Mouse (Mus musculus) ovary, postnatal 10 days (tissue): ENCODE data around the gene Kcnn3.

ENCODE experiments used
- DNase-seq: peaks from one replicate; pipeline ENCODE4 v3.0.0; 2022; ENCODE audit warnings: low spot score

Kcnn3 gene

GRCm38 (mm10) chr3:89565371-89565770, 45.4 kb downstream of the Kcnn3 start:
- DNase-seq, result no peak

GRCm38 (mm10) chr3:89569058-89569457, 49.1 kb downstream of the Kcnn3 start:
- no peak for DNase-seq

- no peak for DNase-seq
These were observed 49.9 kb downstream of the Kcnn3 start for GRCm38 (mm10) chr3:89569707-89570324.

- no peak for DNase-seq
These were observed 50.4 kb downstream of the Kcnn3 start for GRCm38 (mm10) chr3:89570362-89570761.

- no peak for DNase-seq
These were observed 54.3 kb downstream of the Kcnn3 start for GRCm38 (mm10) chr3:89574260-89574659.

GRCm38 (mm10) chr3:89576381-89576780, 56.4 kb downstream of the Kcnn3 start:
- DNase-seq, result no peak

- no peak for DNase-seq
These were observed 57.2 kb downstream of the Kcnn3 start for GRCm38 (mm10) chr3:89577154-89577553.

- no peak for DNase-seq
These were observed 58.1 kb downstream of the Kcnn3 start for GRCm38 (mm10) chr3:89578083-89578482.

GRCm38 (mm10) chr3:89578803-89579202, 58.8 kb downstream of the Kcnn3 start:
- DNase-seq, result no peak

- no peak for DNase-seq
These were observed 64.3 kb downstream of the Kcnn3 start for GRCm38 (mm10) chr3:89584254-89584653.

GRCm38 (mm10) chr3:89588436-89588835, 68.5 kb downstream of the Kcnn3 start:
- no peak for DNase-seq

GRCm38 (mm10) chr3:89589321-89589720, 69.4 kb downstream of the Kcnn3 start:
- no peak for DNase-seq

GRCm38 (mm10) chr3:89590386-89590785, 70.4 kb downstream of the Kcnn3 start:
- DNase-seq, result no peak

- DNase-seq, result no peak
These were observed 71.5 kb downstream of the Kcnn3 start for GRCm38 (mm10) chr3:89591461-89591860.

GRCm38 (mm10) chr3:89592809-89593208, 72.8 kb downstream of the Kcnn3 start:
- no peak for DNase-seq

- no peak for DNase-seq
These were observed 73.6 kb downstream of the Kcnn3 start for GRCm38 (mm10) chr3:89593524-89593923.

GRCm38 (mm10) chr3:89598361-89598760, 78.4 kb downstream of the Kcnn3 start:
- no peak for DNase-seq

- DNase-seq, result no peak
These were observed 79.0 kb downstream of the Kcnn3 start for GRCm38 (mm10) chr3:89598967-89599366.

- DNase-seq, result no peak
These were observed 81.1 kb downstream of the Kcnn3 start for GRCm38 (mm10) chr3:89601060-89601459.

GRCm38 (mm10) chr3:89603300-89603699, 83.3 kb downstream of the Kcnn3 start:
- DNase-seq, result no peak

GRCm38 (mm10) chr3:89605235-89605634, 85.3 kb downstream of the Kcnn3 start:
- no peak for DNase-seq

- DNase-seq, result no peak
These were observed 87.4 kb downstream of the Kcnn3 start for GRCm38 (mm10) chr3:89607327-89607726.

- DNase-seq, result no peak
These were observed 92.1 kb downstream of the Kcnn3 start for GRCm38 (mm10) chr3:89612048-89612447.
